ENCODE assay signal across 9 mouse cellular contexts in the genomic region with DNA sequence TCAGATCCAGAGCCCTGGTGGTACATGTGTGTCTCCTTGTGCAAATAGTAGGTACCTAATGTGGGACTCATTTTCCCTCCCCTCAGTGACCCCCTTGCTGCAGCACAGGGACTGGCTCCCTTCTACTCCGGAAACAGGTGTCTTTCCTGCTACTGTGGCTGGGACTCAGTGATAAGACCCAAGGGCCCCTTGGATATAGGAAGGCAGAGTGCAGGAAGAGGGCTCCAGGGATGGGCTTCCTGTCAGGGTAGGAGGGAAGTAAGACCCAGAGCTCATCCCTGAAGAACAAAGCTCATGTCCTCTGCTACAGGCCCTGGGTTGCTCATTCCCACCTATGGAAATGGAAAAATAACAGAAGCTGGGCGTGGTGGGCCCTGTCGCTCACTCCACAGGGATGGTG. TPM values are rescaled to one million over a fixed set of nuclear protein-coding genes. Genes with fewer than 3 reads are reported as not detected.
DNase-seq lines count a peak whose midpoint lies in the region; ATAC-seq and TF ChIP-seq lines count a peak whose summit lies in the region.
"Had no signal": no experiment of that assay in that cellular context is flagged by ENCODE, and none has a peak within 500 bp of the region (broad histone marks: within the 10 kb centered on the region; RNA-seq: fewer than 3 reads in every experiment).

No protein-coding gene starts in this region.

- ATAC-seq in megakaryocyte progenitor cell, adult 5-6 weeks (replicated peaks; ENCODE audit: poor library complexity), result peak; percentile 53
- ATAC-seq in midbrain, embryonic 15.5 days (replicated peaks), result no peak

- no peak overlapping the region for H3K4me3 ChIP-seq in liver, adult 2 months (ENCODE audit: insufficient read depth, low read depth, low read length)
- H3K4me3 ChIP-seq in midbrain, embryonic 15.5 days, result no peak overlapping the region

- H3K4me2 ChIP-seq in midbrain, embryonic 15.5 days, result no peak overlapping the region
- H3K4me2 ChIP-seq: midbrain, embryonic 11.5 days had no signal

- 78% methylated on average over 3 of the region's 3 CpGs for WGBS in liver, adult 2 months
- WGBS in midbrain, embryonic 15.5 days, result 90% methylated on average over 3 of the region's 3 CpGs

- no peak for TF ChIP-seq POLR2A in liver, adult 2 months (IDR thresholded peaks at IDR 0.05; ENCODE audit: extremely low read depth, insufficient read depth, low read length)

- no peaks in the 10 kb centered on the region for H3K36me3 ChIP-seq in liver, adult 2 months (ENCODE audit: control insufficient read depth, insufficient read depth, low read length)
- no peaks in the 10 kb centered on the region for H3K36me3 ChIP-seq in midbrain, embryonic 15.5 days (replicated peaks)

- peak overlapping the region; percentile 19; the same call in 1 of the 2 replicates for H3K27ac ChIP-seq in liver, adult 2 months (replicated peaks; ENCODE audit: insufficient read depth, low read depth, low read length)
- H3K27ac ChIP-seq in midbrain, embryonic 15.5 days, result no peak overlapping the region

- H3K4me1 ChIP-seq in liver, adult 2 months (ENCODE audit: control insufficient read depth, insufficient read depth, low read length), result peaks cover 2% of the 10 kb centered on the region; the same call in 1 of the 2 replicates
- H3K4me1 ChIP-seq in midbrain, embryonic 15.5 days, result no peaks in the 10 kb centered on the region

- H3K9ac ChIP-seq in liver, adult 2 months (ENCODE audit: low read depth, low read length), result no peak overlapping the region
- H3K9ac ChIP-seq in midbrain, embryonic 15.5 days, result no peak overlapping the region

- no peak for TF ChIP-seq CTCF in liver, adult 2 months (IDR thresholded peaks at IDR 0.05; ENCODE audit: low read depth, low read length)

- H3K9me3 ChIP-seq in midbrain, embryonic 15.5 days, result no peaks in the 10 kb centered on the region

- intact Hi-C loops in heart, postnatal 25 days (cut with DNase I), result no loop called here

- H3K79me2 ChIP-seq in liver, adult 2 months (ENCODE audit: control insufficient read depth, insufficient read depth, low read length), result no peaks in the 10 kb centered on the region

- peak; percentile 25 to 35 for DNase-seq in adrenal gland, postnatal 36 days
- DNase-seq in adrenal gland, adult 8-10 months, result no peak
- DNase-seq in heart, postnatal 25 days (ENCODE audit: low spot score), result peak; percentile 30
- DNase-seq in liver, adult 2 months (ENCODE audit: extremely low read depth, low read depth, low spot score), result no peak
- DNase-seq in Muller cell, postnatal 12 days (ENCODE audit: inconsistent ontology term), result no peak
- DNase-seq in right cerebral cortex, postnatal 36 days (ENCODE audit: low spot score in 2 of 2), result no peak

- no peaks in the 10 kb centered on the region for H3K27me3 ChIP-seq in liver, adult 2 months (ENCODE audit: control insufficient read depth, insufficient read depth, low read length)
- H3K27me3 ChIP-seq in midbrain, embryonic 15.5 days (replicated peaks), result no peaks in the 10 kb centered on the region

RNA-seq across cellular contexts. Expression of a gene that starts 6.2 kb away (rescaled TPM):
- total RNA-seq in adrenal gland, postnatal 36 days (2021), result 10 to 100 TPM; 16.7 to 20.9 TPM
- 10 to 100 TPM; 18.7 to 38.9 (median 29.2) TPM for total RNA-seq in adrenal gland, adult 8-10 months (2022)
- 10 to 100 TPM; 12.0 to 12.3 TPM for total RNA-seq in heart, postnatal 25 days (2021)
- 1.4 and 2.6 TPM in 2 replicates for total RNA-seq in liver, adult 2 months (2014; rRNA removed)
- 3.1 and 3.7 TPM in 2 replicates for polyA plus RNA-seq in liver, adult 2 months (2012; rRNA removed)
- total RNA-seq in megakaryocyte progenitor cell, adult 5-6 weeks (2015), result 4.2 and 5.8 TPM in 2 replicates
- 8.9 and 9.9 TPM in 2 replicates for total RNA-seq in megakaryocyte progenitor cell, adult 5-6 weeks (2017)
- 37.9 and 41.2 TPM in 2 replicates for polyA plus RNA-seq in midbrain, embryonic 15.5 days (2015; fragmentation: Nextera tagmentation; extraction: Ambion mirVana)

RNA-seq across cellular contexts. Expression of a gene that starts 25.8 kb away (rescaled TPM):
- 10 to 100 TPM; 69.9 to 72.0 TPM for total RNA-seq in adrenal gland, postnatal 36 days (2021)
- total RNA-seq in adrenal gland, adult 8-10 months (2022), result 10 to 100 TPM; 74.5 to 93.4 (median 86.3) TPM
- 10 to 100 TPM; 24.7 to 33.8 TPM for total RNA-seq in heart, postnatal 25 days (2021)
- 19.3 and 22.7 TPM in 2 replicates for total RNA-seq in liver, adult 2 months (2014; rRNA removed)
- 24.4 and 36.5 TPM in 2 replicates for polyA plus RNA-seq in liver, adult 2 months (2012; rRNA removed)
- total RNA-seq in megakaryocyte progenitor cell, adult 5-6 weeks (2015), result 42.7 and 44.7 TPM in 2 replicates
- total RNA-seq in megakaryocyte progenitor cell, adult 5-6 weeks (2017), result 163 and 172 TPM in 2 replicates
- polyA plus RNA-seq in midbrain, embryonic 15.5 days (2015; fragmentation: Nextera tagmentation; extraction: Ambion mirVana), result 44.5 and 48.0 TPM in 2 replicates

RNA-seq across cellular contexts. Expression of a gene that starts 25.8 kb away (rescaled TPM):
- total RNA-seq in adrenal gland, postnatal 36 days (2021), result 100 to 1,000 TPM; 194 to 215 TPM
- total RNA-seq in adrenal gland, adult 8-10 months (2022), result 100 to 1,000 TPM; 190 to 236 (median 226) TPM
- total RNA-seq in heart, postnatal 25 days (2021), result 100 to 1,000 TPM; 145 to 159 TPM
- 169 and 197 TPM in 2 replicates for total RNA-seq in liver, adult 2 months (2014; rRNA removed)
- polyA plus RNA-seq in liver, adult 2 months (2012; rRNA removed), result 327 and 394 TPM in 2 replicates
- 214 and 223 TPM in 2 replicates for total RNA-seq in megakaryocyte progenitor cell, adult 5-6 weeks (2015)
- 129 and 151 TPM in 2 replicates for total RNA-seq in megakaryocyte progenitor cell, adult 5-6 weeks (2017)
- polyA plus RNA-seq in midbrain, embryonic 15.5 days (2015; fragmentation: Nextera tagmentation; extraction: Ambion mirVana), result 299 and 322 TPM in 2 replicates

RNA-seq across cellular contexts. Expression of a gene that starts 39.1 kb away (rescaled TPM):
- total RNA-seq in adrenal gland, postnatal 36 days (2021), result 1 to 10 TPM; 1.8 to 2.2 TPM
- 1 to 10 TPM; 2.8 to 5.3 (median 4.1) TPM for total RNA-seq in adrenal gland, adult 8-10 months (2022)
- total RNA-seq in heart, postnatal 25 days (2021), result under 1 TPM; 0.31 to 0.39 TPM
- not detected in 2 replicates for total RNA-seq in liver, adult 2 months (2014; rRNA removed)
- 0.04 TPM in 2 replicates for polyA plus RNA-seq in liver, adult 2 months (2012; rRNA removed)
- not detected in 2 replicates for total RNA-seq in megakaryocyte progenitor cell, adult 5-6 weeks (2015)
- total RNA-seq in megakaryocyte progenitor cell, adult 5-6 weeks (2017), result not detected in 2 replicates
- 38.2 and 40.1 TPM in 2 replicates for polyA plus RNA-seq in midbrain, embryonic 15.5 days (2015; fragmentation: Nextera tagmentation; extraction: Ambion mirVana)

RNA-seq across cellular contexts. Expression of a gene that starts 42.2 kb away (rescaled TPM):
- 10 to 100 TPM; 10.7 to 13.6 TPM for total RNA-seq in adrenal gland, postnatal 36 days (2021)
- 10 to 100 TPM; 13.3 to 19.3 (median 16.0) TPM for total RNA-seq in adrenal gland, adult 8-10 months (2022)
- 1 to 10 TPM; 7.6 to 8.0 TPM for total RNA-seq in heart, postnatal 25 days (2021)
- 4.4 and 6.2 TPM in 2 replicates for total RNA-seq in liver, adult 2 months (2014; rRNA removed)
- 9.6 and 11.6 TPM in 2 replicates for polyA plus RNA-seq in liver, adult 2 months (2012; rRNA removed)
- 7.1 and 9.2 TPM in 2 replicates for total RNA-seq in megakaryocyte progenitor cell, adult 5-6 weeks (2015)
- 3.2 and 5.3 TPM in 2 replicates for total RNA-seq in megakaryocyte progenitor cell, adult 5-6 weeks (2017)
- 117 and 118 TPM in 2 replicates for polyA plus RNA-seq in midbrain, embryonic 15.5 days (2015; fragmentation: Nextera tagmentation; extraction: Ambion mirVana)

Comparison
In these comparisons a context has a peak if more than half of its experiments do, and no peak if none do; other contexts are left out.
1. DNase-seq: peak in adrenal gland, postnatal 36 days (2 of 2) and heart, postnatal 25 days (single experiment); none in adrenal gland, adult 8-10 months (single experiment), liver, adult 2 months (single experiment), Muller cell, postnatal 12 days (single experiment) and right cerebral cortex, postnatal 36 days (0 of 2).